Mouse (Mus musculus): ENCODE data around the gene Usp22.
"Not testable (repeated sequence)": the region's sequence is repeated elsewhere in the genome, so short reads cannot be mapped to it uniquely, and the experiment has no call there.

Usp22 gene

DNA sequence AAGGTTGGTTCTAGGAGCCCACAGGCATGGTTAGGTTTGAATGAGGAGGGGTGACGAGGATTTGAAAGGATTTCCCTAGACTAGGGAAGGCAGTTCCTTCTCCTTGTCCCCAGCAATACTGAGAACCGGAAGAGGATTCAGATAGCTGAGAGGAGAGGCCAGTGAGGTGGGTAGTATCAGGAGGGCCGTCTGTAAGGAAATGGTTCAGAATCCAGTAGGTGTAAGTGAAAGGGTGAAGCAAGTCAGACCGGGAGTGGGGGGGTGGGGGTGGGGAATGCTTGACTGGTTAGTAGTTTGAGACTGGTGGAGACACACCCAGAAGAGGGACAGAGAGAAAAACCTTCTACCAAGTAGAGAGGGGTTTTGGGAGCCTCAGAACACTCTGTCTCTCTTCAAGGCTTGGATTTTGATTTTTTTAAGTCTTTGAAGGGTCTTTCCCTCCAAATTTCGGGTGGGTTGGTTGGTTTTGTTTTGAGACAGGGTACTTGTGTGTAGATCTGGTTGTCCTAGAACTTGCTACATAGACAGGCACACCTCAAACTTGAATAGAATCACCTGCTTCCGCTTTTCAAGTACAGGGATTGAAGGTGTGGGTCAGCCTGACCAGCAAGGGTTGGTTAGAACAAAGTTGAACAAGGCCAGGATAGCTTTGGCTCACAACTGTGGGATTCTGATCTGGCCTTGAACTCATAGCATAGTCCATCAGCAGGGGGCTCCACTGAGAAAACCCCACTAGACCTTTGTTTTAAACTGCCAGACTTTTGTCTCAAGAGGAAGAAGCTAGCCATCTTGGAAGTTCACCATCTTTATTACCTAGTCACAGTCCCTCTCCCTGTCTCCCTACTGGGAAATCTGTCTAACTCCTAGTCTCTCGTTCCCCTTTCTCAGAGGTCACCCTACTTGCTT, 31.0 kb downstream of the Usp22 start:
- Histone ChIP-seq H3K27me3 (ENCODE audit: insufficient read depth, low read length) (peaks cover 21% of the 10 kb centered on the region), H3K36me3 (ENCODE audit: insufficient read depth, low read length) (no peaks in the 10 kb centered on the region), H3K4me1 (replicated peaks; ENCODE audit: low read depth, low read length) (peaks cover 22% of the 10 kb centered on the region), H3K4me3 (replicated peaks; ENCODE audit: low read length) (no peak overlapping the region), H3K9me3 (ENCODE audit: low read length) (no peaks in the 10 kb centered on the region)
- TF ChIP-seq POU5F1 (IDR thresholded peaks at IDR 0.05; ENCODE audit: borderline replicate concordance, low read length), result no peak
- TF ChIP-seq CTCF (conservative IDR thresholded peaks at IDR 0.05; ENCODE audit: low read length), result peak; percentile 13
- TF ChIP-seq NANOG (IDR thresholded peaks at IDR 0.05; ENCODE audit: borderline replicate concordance, low read length), result no peak

GRCm38 (mm10) chr11:61142941-61143530, 31.8 kb downstream of the Usp22 start:
- TF ChIP-seq POU5F1 (IDR thresholded peaks at IDR 0.05; ENCODE audit: borderline replicate concordance, low read length) (no peak), CTCF (conservative IDR thresholded peaks at IDR 0.05; ENCODE audit: low read length) (no peak), NANOG (IDR thresholded peaks at IDR 0.05; ENCODE audit: borderline replicate concordance, low read length) (no peak)
- peaks cover 17% of the 10 kb centered on the region for H3K27me3 ChIP-seq (ENCODE audit: insufficient read depth, low read length)

GRCm38 (mm10) chr11:61142262-61142661, 32.6 kb downstream of the Usp22 start:
- Histone ChIP-seq H3K9me3 (ENCODE audit: low read length) (no peaks in the 10 kb centered on the region), H3K36me3 (ENCODE audit: insufficient read depth, low read length) (no peaks in the 10 kb centered on the region), H3K4me1 (replicated peaks; ENCODE audit: low read depth, low read length) (peaks cover 17% of the 10 kb centered on the region), H3K27me3 (ENCODE audit: insufficient read depth, low read length) (peaks cover 9% of the 10 kb centered on the region), H3K4me3 (replicated peaks; ENCODE audit: low read length) (no peak overlapping the region)
- TF ChIP-seq NANOG (IDR thresholded peaks at IDR 0.05; ENCODE audit: borderline replicate concordance, low read length), result no peak
- no peak for TF ChIP-seq POU5F1 (IDR thresholded peaks at IDR 0.05; ENCODE audit: borderline replicate concordance, low read length)
- no peak for TF ChIP-seq CTCF (conservative IDR thresholded peaks at IDR 0.05; ENCODE audit: low read length)

More at GRCm38 (mm10) chr11:61142941-61143530, 31.8 kb downstream of the Usp22 start:
- Histone ChIP-seq H3K36me3 (ENCODE audit: insufficient read depth, low read length) (no peaks in the 10 kb centered on the region), H3K4me1 (replicated peaks; ENCODE audit: low read depth, low read length) (peaks cover 22% of the 10 kb centered on the region), H3K9me3 (ENCODE audit: low read length) (no peaks in the 10 kb centered on the region), H3K4me3 (replicated peaks; ENCODE audit: low read length) (no peak overlapping the region)

GRCm38 (mm10) chr11:61141693-61142092, 33.2 kb downstream of the Usp22 start:
- H3K27me3 ChIP-seq (ENCODE audit: insufficient read depth, low read length), result peaks cover 4% of the 10 kb centered on the region
- H3K9me3 ChIP-seq (ENCODE audit: low read length), result no peaks in the 10 kb centered on the region
- H3K4me3 ChIP-seq (replicated peaks; ENCODE audit: low read length), result no peak overlapping the region
- TF ChIP-seq NANOG (IDR thresholded peaks at IDR 0.05; ENCODE audit: borderline replicate concordance, low read length) (no peak), POU5F1 (IDR thresholded peaks at IDR 0.05; ENCODE audit: borderline replicate concordance, low read length) (no peak), CTCF (conservative IDR thresholded peaks at IDR 0.05; ENCODE audit: low read length) (no peak)
- H3K4me1 ChIP-seq (replicated peaks; ENCODE audit: low read depth, low read length), result peaks cover 12% of the 10 kb centered on the region; the same call in 1 of the 2 replicates
- no peaks in the 10 kb centered on the region for H3K36me3 ChIP-seq (ENCODE audit: insufficient read depth, low read length)

GRCm38 (mm10) chr11:61132943-61133342, 41.9 kb downstream of the Usp22 start:
- Histone ChIP-seq H3K36me3 (ENCODE audit: insufficient read depth, low read length) (no peaks in the 10 kb centered on the region), H3K27me3 (ENCODE audit: insufficient read depth, low read length) (0 out of 2 replicates have a peak, but pooled peaks cover 2% of the 10 kb centered on the region), H3K9me3 (ENCODE audit: low read length) (no peaks in the 10 kb centered on the region), H3K4me3 (replicated peaks; ENCODE audit: low read length) (no peak overlapping the region), H3K4me1 (replicated peaks; ENCODE audit: low read depth, low read length) (peaks cover 9% of the 10 kb centered on the region; the same call in 1 of the 2 replicates)
- no peak for TF ChIP-seq POU5F1 (IDR thresholded peaks at IDR 0.05; ENCODE audit: borderline replicate concordance, low read length)
- no peak for TF ChIP-seq NANOG (IDR thresholded peaks at IDR 0.05; ENCODE audit: borderline replicate concordance, low read length)
- no peak for TF ChIP-seq CTCF (conservative IDR thresholded peaks at IDR 0.05; ENCODE audit: low read length)

DNA sequence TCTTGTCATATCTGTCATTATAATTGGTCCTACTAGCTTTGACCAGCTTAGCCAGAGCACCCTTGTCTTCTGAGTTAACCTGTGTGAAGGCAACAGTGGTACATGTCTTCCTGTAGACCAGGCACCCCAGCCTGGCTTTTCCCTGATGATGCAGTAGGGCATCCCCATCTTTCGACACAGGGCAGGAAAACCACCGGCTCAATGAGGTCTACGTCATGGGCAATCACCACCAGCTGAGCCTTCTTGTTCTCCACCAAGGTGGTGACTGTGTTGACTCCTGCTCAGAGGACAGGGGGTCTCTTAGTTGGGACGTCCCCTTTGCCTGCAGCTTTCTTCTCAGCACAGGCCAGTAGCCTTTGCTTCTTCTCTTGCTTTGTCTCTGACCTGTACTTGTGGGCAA, 44.2 kb downstream of the Usp22 start:
- H3K27me3 ChIP-seq (ENCODE audit: insufficient read depth, low read length); H3K36me3 ChIP-seq (ENCODE audit: insufficient read depth, low read length); H3K9me3 ChIP-seq (ENCODE audit: low read length); H3K4me1 ChIP-seq (replicated peaks; ENCODE audit: low read depth, low read length); H3K4me3 ChIP-seq (replicated peaks; ENCODE audit: low read length): not testable (repeated sequence)

DNA sequence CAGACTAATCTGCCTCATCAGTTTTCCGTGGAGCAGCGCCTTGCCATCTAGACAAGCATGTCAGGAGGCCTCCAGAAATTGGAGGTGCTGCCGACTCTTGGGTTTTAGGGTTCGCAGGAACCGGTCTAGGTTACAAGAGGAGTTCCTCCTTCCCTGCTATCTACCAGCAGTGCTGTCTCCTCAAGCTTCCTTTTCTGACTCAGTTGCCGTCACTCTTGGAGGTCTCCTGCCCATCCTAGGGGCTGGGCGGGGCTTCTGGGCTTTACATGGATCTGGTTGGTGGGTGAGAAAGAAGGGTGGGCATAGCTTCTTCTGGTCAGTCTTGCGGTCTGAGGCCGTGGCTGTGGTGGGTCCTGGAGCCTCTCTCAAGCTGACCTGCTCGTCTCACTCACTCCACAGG, 45.5 kb downstream of the Usp22 start:
- Histone ChIP-seq H3K9me3 (ENCODE audit: low read length) (no peaks in the 10 kb centered on the region), H3K27me3 (ENCODE audit: insufficient read depth, low read length) (peaks cover 10% of the 10 kb centered on the region; the same call in 1 of the 2 replicates), H3K36me3 (ENCODE audit: insufficient read depth, low read length) (no peaks in the 10 kb centered on the region), H3K4me3 (replicated peaks; ENCODE audit: low read length) (no peak overlapping the region), H3K4me1 (replicated peaks; ENCODE audit: low read depth, low read length) (peaks cover 9% of the 10 kb centered on the region; the same call in 1 of the 2 replicates)
- TF ChIP-seq CTCF (conservative IDR thresholded peaks at IDR 0.05; ENCODE audit: low read length) (no peak), POU5F1 (IDR thresholded peaks at IDR 0.05; ENCODE audit: borderline replicate concordance, low read length) (no peak), NANOG (IDR thresholded peaks at IDR 0.05; ENCODE audit: borderline replicate concordance, low read length) (no peak)

GRCm38 (mm10) chr11:61127421-61128055, 47.3 kb downstream of the Usp22 start:
- no peak overlapping the region for H3K4me3 ChIP-seq (replicated peaks; ENCODE audit: low read length)
- H3K4me1 ChIP-seq (replicated peaks; ENCODE audit: low read depth, low read length), result peaks cover 15% of the 10 kb centered on the region; the same call in 1 of the 2 replicates
- H3K27me3 ChIP-seq (ENCODE audit: insufficient read depth, low read length), result peaks cover 10% of the 10 kb centered on the region; the same call in 1 of the 2 replicates
- H3K9me3 ChIP-seq (ENCODE audit: low read length), result no peaks in the 10 kb centered on the region
- no peaks in the 10 kb centered on the region for H3K36me3 ChIP-seq (ENCODE audit: insufficient read depth, low read length)
- TF ChIP-seq CTCF (conservative IDR thresholded peaks at IDR 0.05; ENCODE audit: low read length) (no peak), NANOG (IDR thresholded peaks at IDR 0.05; ENCODE audit: borderline replicate concordance, low read length) (no peak), POU5F1 (IDR thresholded peaks at IDR 0.05; ENCODE audit: borderline replicate concordance, low read length) (no peak)

Data from E14TG2a.4 (cell line).